25 mouse cellular contexts compared by ENCODE assay signal in the genomic region with DNA sequence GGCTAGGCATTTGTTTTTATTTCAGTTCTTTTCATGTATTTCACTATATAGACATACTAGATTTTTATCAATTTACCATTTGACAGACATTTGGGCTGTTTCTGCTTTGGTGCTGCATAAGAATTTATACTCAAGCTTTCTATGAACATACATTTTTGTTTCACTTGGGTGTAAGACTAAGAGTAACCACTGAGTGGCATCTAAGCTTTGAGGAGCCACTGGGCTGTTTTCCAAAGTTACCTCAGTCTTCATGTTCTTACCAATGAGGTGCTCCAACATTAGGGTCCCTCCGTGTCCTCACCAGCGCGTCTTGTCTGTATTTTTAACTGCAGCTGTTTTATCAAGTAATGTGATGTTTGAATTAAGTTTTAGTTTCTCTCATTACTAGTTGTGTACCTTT. TPM values are rescaled to one million over a fixed set of nuclear protein-coding genes. Genes with fewer than 3 reads are reported as not detected.
DNase-seq lines count a peak whose midpoint lies in the region; ATAC-seq and TF ChIP-seq lines count a peak whose summit lies in the region.
"Had no signal": no experiment of that assay in that cellular context is flagged by ENCODE, and none has a peak within 500 bp of the region (broad histone marks: within the 10 kb centered on the region; RNA-seq: fewer than 3 reads in every experiment).

No protein-coding gene starts in this region.

- 87% methylated on average over 3 of the region's 3 CpGs for WGBS in hindbrain, postnatal 0 days
- 93% methylated on average over 3 of the region's 3 CpGs for WGBS in hindbrain, embryonic 10.5 days
- WGBS in lung, embryonic 14.5 days: 86% methylated on average over 3 of the region's 3 CpGs
- WGBS in stomach, postnatal 0 days: 91% methylated on average over 3 of the region's 3 CpGs

- no peak overlapping the region for H3K4me3 ChIP-seq in hindbrain, postnatal 0 days (ENCODE audit: low read length)
- H3K4me3 ChIP-seq in hindbrain, embryonic 10.5 days: no peak overlapping the region
- H3K4me3 ChIP-seq in lung, embryonic 14.5 days (ENCODE audit: low read depth, low read length): no peak overlapping the region
- no peak overlapping the region for H3K4me3 ChIP-seq in stomach, postnatal 0 days (ENCODE audit: low read depth, low read length)
- H3K4me3 ChIP-seq: forebrain, embryonic 10.5 days; heart, embryonic 10.5 days; hindbrain, embryonic 13.5 days; liver, embryonic 15.5 days had no signal

- no peak overlapping the region for H3K4me2 ChIP-seq in hindbrain, postnatal 0 days (ENCODE audit: low read depth, low read length)
- H3K4me2 ChIP-seq in lung, embryonic 14.5 days: no peak overlapping the region
- H3K4me2 ChIP-seq in stomach, postnatal 0 days (replicated peaks; ENCODE audit: low read depth): no peak overlapping the region
- H3K4me2 ChIP-seq: hindbrain, embryonic 13.5 days; liver, embryonic 15.5 days had no signal

- ATAC-seq in hindbrain, postnatal 0 days: no peak
- no peak for ATAC-seq in lung, embryonic 14.5 days (ENCODE audit: insufficient read depth)
- ATAC-seq in stomach, postnatal 0 days (ENCODE audit: low FRiP score, low TSS enrichment): no peak
- ATAC-seq: inflammation-experienced regulatory T-cells, adult 6 months had no signal

- peak; percentile 35 for TF ChIP-seq CTCF in hindbrain, postnatal 0 days (IDR thresholded peaks at IDR 0.05; ENCODE audit: low read depth)
- TF ChIP-seq CTCF in lung, embryonic 14.5 days (IDR thresholded peaks at IDR 0.05; ENCODE audit: low read depth): peak; percentile 35
- peak; percentile 48 for TF ChIP-seq CTCF in stomach, postnatal 0 days (IDR thresholded peaks at IDR 0.05; ENCODE audit: low read depth)

- H3K9ac ChIP-seq in hindbrain, postnatal 0 days (replicated peaks; ENCODE audit: low read length): no peak overlapping the region
- H3K9ac ChIP-seq in lung, embryonic 14.5 days: no peak overlapping the region
- no peak overlapping the region for H3K9ac ChIP-seq in stomach, postnatal 0 days (ENCODE audit: low read length)
- H3K9ac ChIP-seq: hindbrain, embryonic 13.5 days; liver, embryonic 15.5 days had no signal

- peak; percentile 35 for DNase-seq in hindbrain, postnatal 0 days (ENCODE audit: low spot score)
- no peak for DNase-seq in hindbrain, embryonic 10.5 days (ENCODE audit: low spot score)
- peak; percentile 30 for DNase-seq in lung, embryonic 14.5 days
- no peak for DNase-seq in lung, postnatal 14 days
- peak; percentile 24 for DNase-seq in retina, postnatal 1 day
- DNase-seq in retina, embryonic 14.5 days (ENCODE audit: low spot score): no peak
- no peak for DNase-seq in stomach, postnatal 0 days (ENCODE audit: low spot score)
- no peak for DNase-seq in spleen, postnatal 10 days (ENCODE audit: low spot score in 2 of 2)
- DNase-seq: adrenal gland, postnatal 36 days; cerebellum, adult 11 months; cerebellum, adult 9-11 months; gastrocnemius, postnatal 36 days; heart, postnatal 10 days; kidney, adult 18-20 months; kidney, postnatal 25 days; liver; right cerebral cortex, postnatal 25 days; spleen, adult 18-20 months; thymus, postnatal 14 days had no signal

- no peaks in the 10 kb centered on the region for H3K36me3 ChIP-seq in hindbrain, postnatal 0 days (ENCODE audit: insufficient read depth, low read length)
- peaks cover 45% of the 10 kb centered on the region for H3K36me3 ChIP-seq in hindbrain, embryonic 10.5 days
- peaks cover 17% of the 10 kb centered on the region; the same call in 1 of the 2 replicates for H3K36me3 ChIP-seq in lung, embryonic 14.5 days (ENCODE audit: insufficient read depth)
- no peaks in the 10 kb centered on the region; the same call in 1 of the 2 replicates for H3K36me3 ChIP-seq in stomach, postnatal 0 days (ENCODE audit: control insufficient read depth, insufficient read depth, low read length)
- H3K36me3 ChIP-seq: liver, embryonic 15.5 days had no signal

- no peaks in the 10 kb centered on the region for H3K27me3 ChIP-seq in hindbrain, postnatal 0 days (ENCODE audit: insufficient read depth, low read length)
- H3K27me3 ChIP-seq in hindbrain, embryonic 10.5 days (ENCODE audit: insufficient read depth, poor library complexity, severe bottlenecking): no peaks in the 10 kb centered on the region
- H3K27me3 ChIP-seq in lung, embryonic 14.5 days (ENCODE audit: insufficient read depth, low read length): no peaks in the 10 kb centered on the region
- no peaks in the 10 kb centered on the region for H3K27me3 ChIP-seq in stomach, postnatal 0 days (ENCODE audit: control insufficient read depth, insufficient read depth, low read length)
- H3K27me3 ChIP-seq: hindbrain, embryonic 13.5 days; liver, embryonic 15.5 days had no signal

- no peaks in the 10 kb centered on the region for H3K9me3 ChIP-seq in hindbrain, postnatal 0 days (ENCODE audit: low read length)
- 0 out of 2 replicates have a peak, but pooled peaks cover 6% of the 10 kb centered on the region for H3K9me3 ChIP-seq in hindbrain, embryonic 10.5 days
- no peaks in the 10 kb centered on the region for H3K9me3 ChIP-seq in lung, embryonic 14.5 days (ENCODE audit: low read depth, low read length)
- 0 out of 2 replicates have a peak, but pooled peaks cover 3% of the 10 kb centered on the region for H3K9me3 ChIP-seq in stomach, postnatal 0 days (ENCODE audit: control insufficient read depth, low read length)
- H3K9me3 ChIP-seq: forebrain, embryonic 10.5 days; heart, embryonic 10.5 days; hindbrain, embryonic 13.5 days; liver, embryonic 15.5 days had no signal

- no peak overlapping the region for H3K27ac ChIP-seq in hindbrain, postnatal 0 days
- H3K27ac ChIP-seq in hindbrain, embryonic 10.5 days: no peak overlapping the region
- H3K27ac ChIP-seq in lung, embryonic 14.5 days (ENCODE audit: low read depth): no peak overlapping the region
- no peak overlapping the region for H3K27ac ChIP-seq in stomach, postnatal 0 days (replicated peaks)
- H3K27ac ChIP-seq: forebrain, embryonic 10.5 days; heart, embryonic 10.5 days; hindbrain, embryonic 13.5 days; liver, embryonic 15.5 days; macrophage had no signal

- no peak for TF ChIP-seq EP300 in stomach, postnatal 0 days (optimal IDR thresholded peaks at IDR 0.05)

- no peaks in the 10 kb centered on the region for H3K4me1 ChIP-seq in hindbrain, postnatal 0 days (ENCODE audit: insufficient read depth, low read length)
- H3K4me1 ChIP-seq in hindbrain, embryonic 10.5 days (replicated peaks): no peaks in the 10 kb centered on the region
- H3K4me1 ChIP-seq in lung, embryonic 14.5 days (ENCODE audit: insufficient read depth): 0 out of 2 replicates have a peak, but pooled peaks cover 5% of the 10 kb centered on the region
- no peaks in the 10 kb centered on the region for H3K4me1 ChIP-seq in stomach, postnatal 0 days (replicated peaks; ENCODE audit: control insufficient read depth, insufficient read depth)
- H3K4me1 ChIP-seq: forebrain, embryonic 10.5 days; hindbrain, embryonic 13.5 days; liver, embryonic 15.5 days had no signal

RNA-seq across cellular contexts. Expression of gene Ttc23, which starts 39.3 kb away (rescaled TPM):
- total RNA-seq in hindbrain, postnatal 0 days (2014; rRNA removed): 4.3 and 5.3 TPM in 2 replicates
- 6.2 and 8.2 TPM in 2 replicates for polyA plus RNA-seq in hindbrain, postnatal 0 days (2015; fragmentation: Nextera tagmentation; extraction: Ambion mirVana)
- 34.3 and 34.4 TPM in 2 replicates for polyA plus RNA-seq in hindbrain, embryonic 10.5 days (2016; fragmentation: Nextera tagmentation; extraction: Ambion mirVana)
- polyA plus RNA-seq in lung, embryonic 14.5 days (2014; fragmentation: Nextera tagmentation; extraction: Ambion mirVana): 33.5 and 35.7 TPM in 2 replicates
- 12.6 and 13.6 TPM in 2 replicates for polyA plus RNA-seq in stomach, postnatal 0 days (2015; fragmentation: Nextera tagmentation; extraction: Ambion mirVana)

RNA-seq across cellular contexts. Expression of gene Lrrc28, which starts 41.5 kb away (rescaled TPM):
- total RNA-seq in hindbrain, postnatal 0 days (2014; rRNA removed): 43.2 and 48.5 TPM in 2 replicates
- polyA plus RNA-seq in hindbrain, postnatal 0 days (2015; fragmentation: Nextera tagmentation; extraction: Ambion mirVana): 22.4 and 22.6 TPM in 2 replicates
- 19.9 and 25.1 TPM in 2 replicates for polyA plus RNA-seq in hindbrain, embryonic 10.5 days (2016; fragmentation: Nextera tagmentation; extraction: Ambion mirVana)
- 16.2 and 16.6 TPM in 2 replicates for polyA plus RNA-seq in lung, embryonic 14.5 days (2014; fragmentation: Nextera tagmentation; extraction: Ambion mirVana)
- polyA plus RNA-seq in stomach, postnatal 0 days (2015; fragmentation: Nextera tagmentation; extraction: Ambion mirVana): 66.0 and 66.5 TPM in 2 replicates

Comparison
In these comparisons a context has a peak if more than half of its experiments do, and no peak if none do; other contexts are left out.
1. DNase-seq: peak in hindbrain, postnatal 0 days (single experiment), lung, embryonic 14.5 days (single experiment) and retina, postnatal 1 day (single experiment); none in hindbrain, embryonic 10.5 days (single experiment), lung, postnatal 14 days (single experiment), retina, embryonic 14.5 days (single experiment), stomach, postnatal 0 days (single experiment) and spleen, postnatal 10 days (0 of 2).
2. Peak in every context shown above with its lines, with median percentiles within 50 percentile points of each other: CTCF ChIP-seq.